Mouse (Mus musculus) v-Abl transformed pro-B cells (cell line): ENCODE measurements around the gene Olfr1373.
"Not testable (repeated sequence)": the region's sequence is repeated elsewhere in the genome, so short reads cannot be mapped to it uniquely, and the experiment has no call there.

Experiments used
- in situ Hi-C, 2 experiments: fragments of 400-800 bp; cut with MboI; formaldehyde crosslinking; loops; one replicate each; pipeline ENCODE4 v1.15.1; 2025; ENCODE audit not compliant: unreplicated experiment in 2 of 2

The Olfr1373 gene

GRCm38 (mm10) chr11:52145428-52145827 is at the start of gene Olfr1373:
TSS of gene Olfr1373 (minus strand) at chr11:52145528.
- in situ Hi-C loops, result not testable (repeated sequence)

DNA sequence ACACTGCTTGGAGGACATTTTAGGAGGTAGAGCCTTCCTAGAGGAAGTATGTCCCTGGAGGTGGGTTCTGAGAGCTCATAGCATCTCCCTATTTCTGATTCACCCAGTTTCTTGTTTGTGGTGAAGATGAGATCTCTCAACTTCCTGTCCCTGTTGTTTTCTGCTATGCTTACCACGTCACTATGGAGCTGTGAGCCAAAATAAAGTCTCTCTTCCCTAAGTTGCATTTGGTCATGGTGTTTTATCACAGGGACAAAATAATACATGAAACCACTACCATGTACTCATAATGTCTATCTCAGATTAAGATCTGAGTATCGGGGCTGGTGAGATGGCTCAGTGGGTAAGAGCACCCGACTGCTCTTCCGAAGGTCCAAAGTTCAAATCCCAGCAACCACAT is 35.3 kb upstream of the Olfr1373 start:
- in situ Hi-C loops, result loop anchor here in 1 of 2 experiments (5.0 kb wide), 1 partner anchor 118 kb away; no protein-coding TSS in a partner anchor

GRCm38 (mm10) chr11:52179897-52180296 is 34.6 kb upstream of the Olfr1373 start:
- in situ Hi-C loops, result loop anchor here (5.0 to 10.0 kb wide), 3 partner anchors 115 to 312 kb away; no protein-coding TSS in a partner anchor

DNA sequence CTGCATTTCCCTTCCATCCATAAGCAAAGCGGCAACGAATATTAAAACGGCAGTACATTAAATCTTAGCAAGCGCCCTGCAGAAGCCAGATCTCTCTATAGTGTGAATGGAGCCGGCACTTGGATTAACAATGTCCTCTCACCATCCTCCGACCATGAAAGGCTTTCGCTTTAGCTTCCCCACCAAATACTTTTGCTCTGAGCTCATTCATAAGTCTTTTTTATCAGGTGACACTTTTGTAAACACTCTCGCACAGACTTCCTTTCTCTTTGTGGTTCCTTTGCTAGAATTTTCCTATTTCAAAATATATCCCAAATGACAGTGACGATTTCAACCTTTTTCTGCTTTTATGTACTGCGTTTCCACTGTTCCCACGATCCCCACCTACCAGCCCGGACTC is 23.1 kb upstream of the Olfr1373 start:
- in situ Hi-C loops, result no loop called here

DNA sequence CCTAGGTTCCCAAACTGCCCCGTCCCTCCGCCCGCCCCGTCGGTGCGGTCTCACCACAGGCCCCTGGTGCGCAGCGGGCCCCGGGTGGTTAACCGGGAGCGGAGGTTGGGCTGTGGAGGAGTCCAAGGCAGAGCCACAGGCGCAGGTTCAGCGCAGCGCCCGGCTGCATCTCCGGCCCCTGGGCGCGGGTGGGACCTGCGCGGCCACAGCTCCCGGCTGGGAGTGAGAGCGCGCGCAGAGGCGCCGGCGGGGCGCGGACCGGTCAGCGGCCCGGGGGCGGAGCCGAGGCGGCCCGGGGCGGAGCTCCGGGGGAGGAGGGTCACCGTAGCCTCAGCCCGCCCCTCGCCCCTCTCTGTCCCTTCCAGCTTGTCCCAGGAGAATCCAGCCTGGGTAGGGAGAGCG is 22.6 kb upstream of the Olfr1373 start:
- in situ Hi-C loops, result not testable (repeated sequence)

GRCm38 (mm10) chr11:52167126-52167525 is 21.8 kb upstream of the Olfr1373 start:
- in situ Hi-C loops, result no loop called here

DNA sequence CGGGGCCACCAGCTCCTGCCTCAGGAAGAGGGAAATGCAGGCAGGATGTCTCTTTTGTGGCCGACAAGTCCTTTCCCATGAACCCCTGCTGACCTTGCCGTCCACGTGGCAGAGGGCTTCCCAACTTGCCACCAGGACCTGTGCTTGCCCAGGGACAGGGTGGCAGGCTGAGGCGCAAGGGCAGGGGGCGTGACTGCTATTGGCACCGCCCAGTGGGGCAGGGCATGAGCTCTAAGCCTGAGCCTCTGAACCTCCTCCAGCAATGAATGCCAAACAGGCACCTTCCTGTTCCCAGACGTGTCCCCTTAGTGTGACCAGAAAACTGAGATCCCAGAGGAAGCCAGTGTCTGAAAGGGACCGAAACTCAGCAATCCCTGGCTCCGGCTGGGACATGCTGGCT is 18.6 kb upstream of the Olfr1373 start:
- in situ Hi-C loops, result no loop called here

DNA sequence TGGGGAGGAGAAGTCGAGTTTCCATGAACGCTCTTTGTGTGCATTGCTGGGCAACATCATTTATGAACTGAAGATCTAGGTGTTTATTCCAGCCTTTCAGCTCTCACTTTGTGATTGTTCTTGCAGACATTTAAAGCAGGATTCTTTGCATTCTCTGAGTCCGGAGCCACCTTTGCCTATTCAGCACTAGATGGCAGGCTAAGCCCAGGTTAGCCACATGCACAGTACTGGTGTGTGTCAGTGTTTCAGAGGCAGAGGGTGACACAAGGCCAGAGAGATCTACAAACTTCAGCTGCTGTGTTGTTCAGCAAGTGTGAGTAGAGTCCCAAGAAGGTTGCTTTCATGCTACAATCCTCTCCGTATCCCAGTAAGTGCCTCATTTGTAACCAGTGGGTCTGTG is 1.7 kb downstream of the Olfr1373 start:
- in situ Hi-C loops, result not testable (repeated sequence)

DNA sequence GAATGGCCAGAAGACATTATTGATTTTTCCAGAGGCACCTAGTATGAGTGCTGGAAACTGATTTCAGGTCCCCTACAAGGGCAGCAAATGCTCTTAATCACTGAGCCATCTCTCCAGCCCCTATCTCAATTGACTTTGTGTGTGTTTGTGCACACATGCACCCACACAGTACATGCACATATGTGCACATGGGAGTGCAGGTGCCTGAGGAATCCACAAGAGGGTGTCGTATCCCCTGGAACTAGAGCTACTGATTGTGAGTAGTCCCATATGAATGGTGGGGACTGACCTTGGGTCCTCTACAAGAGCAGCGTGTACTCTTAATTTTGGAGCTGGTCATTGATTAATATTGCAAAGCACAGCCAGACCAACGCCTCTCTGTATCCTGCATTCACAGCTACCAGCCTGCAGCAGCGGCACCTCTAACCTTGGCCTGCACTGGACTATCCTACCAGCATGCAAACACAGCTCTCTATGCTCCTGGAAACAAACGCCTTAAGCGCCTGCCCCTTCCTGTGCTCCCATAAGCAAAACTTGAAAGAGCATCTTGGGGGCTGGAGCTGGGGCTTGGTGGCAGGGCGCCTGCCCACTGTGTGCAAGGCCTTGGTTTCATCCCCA is 14.8 kb downstream of the Olfr1373 start:
- in situ Hi-C loops, result no loop called here

- in situ Hi-C loops, result no loop called here
Observed at GRCm38 (mm10) chr11:52129621-52130450, 15.5 kb downstream of the Olfr1373 start.

DNA sequence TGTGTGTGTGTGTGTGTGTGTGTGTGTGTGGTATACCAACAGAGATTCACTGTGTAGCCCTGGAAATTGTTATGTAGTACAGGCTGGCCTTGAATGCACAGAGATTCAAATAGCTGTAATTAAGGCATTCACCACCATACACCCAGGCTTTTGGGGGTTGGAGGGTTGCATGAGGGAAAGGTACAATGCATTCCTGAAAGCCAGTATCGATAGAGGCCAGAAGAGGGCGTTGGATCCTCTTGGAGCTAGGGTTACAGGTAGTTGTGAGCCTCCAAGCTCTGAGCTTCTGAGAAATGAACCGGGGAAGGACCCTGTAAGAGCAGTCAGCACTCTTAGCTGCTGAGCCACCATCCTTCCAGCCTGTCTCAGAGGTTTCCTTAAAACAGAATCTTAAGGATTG is 16.2 kb downstream of the Olfr1373 start:
- in situ Hi-C loops, result no loop called here

GRCm38 (mm10) chr11:52128316-52129061 is 16.8 kb downstream of the Olfr1373 start:
- in situ Hi-C loops, result no loop called here

GRCm38 (mm10) chr11:52127760-52128159 is 17.6 kb downstream of the Olfr1373 start:
- in situ Hi-C loops, result no loop called here

GRCm38 (mm10) chr11:52127169-52127568 is 18.2 kb downstream of the Olfr1373 start:
- in situ Hi-C loops, result no loop called here

GRCm38 (mm10) chr11:52124468-52124867 is 20.9 kb downstream of the Olfr1373 start:
- in situ Hi-C loops, result no loop called here

DNA sequence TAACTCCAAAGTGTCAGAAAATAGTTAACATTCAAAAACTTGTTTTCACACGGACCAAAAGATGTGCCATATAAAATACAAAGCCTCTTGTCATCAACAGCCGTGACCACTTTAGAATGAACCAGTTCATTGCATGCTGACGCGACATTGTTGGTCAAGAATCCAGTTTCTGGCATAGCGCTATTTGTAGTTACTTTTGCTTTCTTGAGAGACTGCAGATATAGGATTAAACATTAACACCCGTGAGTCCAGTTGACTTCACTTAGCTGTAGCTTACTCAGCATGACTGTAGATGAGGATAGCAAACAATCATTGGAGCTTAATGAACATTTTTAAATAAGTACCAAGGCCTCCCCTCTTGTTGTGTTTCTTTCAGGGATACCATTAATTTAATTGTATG is 23.3 kb downstream of the Olfr1373 start:
- in situ Hi-C loops, result no loop called here

DNA sequence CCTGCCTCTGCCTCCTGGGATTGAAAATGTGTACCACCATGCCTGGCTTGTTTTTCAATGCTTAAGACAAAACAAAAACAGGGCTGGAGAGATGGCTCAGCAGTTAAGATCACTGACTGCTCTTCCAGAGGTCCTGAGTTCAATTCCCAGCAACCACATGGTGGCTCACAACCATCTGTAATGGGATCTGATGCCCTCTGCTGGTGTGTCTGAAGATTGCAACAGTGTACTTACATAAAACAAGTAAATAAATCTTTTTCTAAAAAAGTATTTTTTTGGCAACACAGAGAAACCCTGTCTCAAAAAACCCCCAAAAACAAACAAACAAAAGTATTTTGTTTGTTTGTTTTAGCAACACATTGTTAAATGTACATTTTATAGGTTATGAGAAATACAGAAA is 24.9 kb downstream of the Olfr1373 start:
- in situ Hi-C loops, result not testable (repeated sequence)

DNA sequence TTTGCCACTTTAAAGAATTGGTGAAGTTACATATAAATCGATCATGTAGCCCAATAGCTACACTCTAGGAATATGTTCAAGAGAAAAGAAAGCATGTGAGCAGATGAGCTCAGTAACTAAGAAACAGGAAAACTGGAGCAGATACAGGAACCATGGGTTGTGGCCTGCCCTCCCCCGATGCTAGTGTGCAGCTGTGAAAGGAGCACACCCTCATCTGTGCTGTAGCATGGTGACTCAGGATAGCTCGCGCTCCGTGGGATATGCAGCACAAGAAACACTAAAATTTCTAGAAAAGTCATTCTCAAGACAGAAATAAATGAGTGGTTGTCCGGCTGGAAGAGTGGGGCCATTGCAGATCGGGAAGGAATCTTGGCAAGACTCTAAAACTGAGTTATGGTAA is 28.2 kb downstream of the Olfr1373 start:
- in situ Hi-C loops, result no loop called here

GRCm38 (mm10) chr11:52116117-52116516 is 29.2 kb downstream of the Olfr1373 start:
- in situ Hi-C loops, result not testable (repeated sequence)

DNA sequence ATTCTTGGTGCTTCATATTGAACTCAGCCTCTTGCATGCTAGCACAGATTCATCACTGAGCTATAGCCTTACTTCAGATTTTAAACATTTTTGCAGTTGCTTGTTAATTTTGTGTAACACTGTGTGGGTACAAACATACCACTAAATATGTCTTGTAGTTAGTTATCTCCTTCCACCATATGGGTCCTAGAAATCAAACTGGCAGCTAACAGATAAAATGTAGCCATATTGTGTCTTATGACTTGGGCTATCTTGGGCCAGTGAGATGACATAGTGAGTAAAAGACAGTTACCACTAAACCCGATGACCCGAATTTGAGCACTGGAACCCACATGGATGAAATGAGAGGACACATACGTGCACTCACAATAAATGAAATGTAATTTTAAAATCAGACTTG is 29.8 kb downstream of the Olfr1373 start:
- in situ Hi-C loops, result no loop called here

DNA sequence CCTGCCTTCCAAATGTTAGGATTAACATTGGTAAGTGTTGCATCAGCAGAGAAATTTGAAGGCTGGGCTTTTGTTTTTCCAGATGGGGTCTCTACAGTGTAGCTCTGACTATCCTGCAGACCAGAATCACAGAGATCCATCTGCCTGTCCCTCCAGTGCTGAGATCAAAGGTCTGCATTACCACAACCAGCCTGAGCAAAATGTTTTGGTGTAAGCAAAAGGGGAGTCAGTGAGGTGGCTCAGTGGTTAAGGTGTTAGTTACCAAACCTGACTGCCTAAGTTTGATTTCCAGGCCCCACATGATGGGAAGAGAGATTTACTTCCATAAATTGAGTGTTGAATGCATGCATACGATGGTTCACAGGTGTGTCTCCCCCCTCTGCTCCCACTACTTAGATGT is 35.9 kb downstream of the Olfr1373 start:
- in situ Hi-C loops, result no loop called here
